8 mouse cellular contexts compared by ENCODE assay signal in genomic region chr17:80728062-80728858, GRCm38 (mm10). TPM values are rescaled to one million over a fixed set of nuclear protein-coding genes. Genes with fewer than 3 reads are reported as not detected.
DNase-seq lines count a peak whose midpoint lies in the region; ATAC-seq and TF ChIP-seq lines count a peak whose summit lies in the region.

Gene Map4k3, minus strand, starts transcription at chr17:80728485.

- no peaks in the 10 kb centered on the region for H3K9me3 ChIP-seq in CH12.LX (replicated peaks; ENCODE audit: low read length)
- H3K9me3 ChIP-seq in forebrain, embryonic 16.5 days (ENCODE audit: control insufficient read depth, low read length) = no peaks in the 10 kb centered on the region
- H3K9me3 ChIP-seq in lung, embryonic 14.5 days (ENCODE audit: low read depth, low read length) = no peaks in the 10 kb centered on the region; the same call in 1 of the 2 replicates

- intact Hi-C loops in heart, postnatal 25 days (cut with DNase I) = loop anchor here (5.0 kb wide), 1 partner anchor 99 kb away; no protein-coding TSS in a partner anchor

- peak; percentile 44; the same call in 1 of the 2 replicates for TF ChIP-seq POLR2A in CH12.LX (IDR thresholded peaks at IDR 0.05; ENCODE audit: low read depth, low read length)
- TF ChIP-seq POLR2A in olfactory bulb, adult 2 months (IDR thresholded peaks at IDR 0.05; ENCODE audit: insufficient read depth, low read depth, low read length) = peak; percentile 53; the same call in 1 of the 2 replicates
- TF ChIP-seq POLR2A in thymus, adult 2 months (IDR thresholded peaks at IDR 0.05; ENCODE audit: control insufficient read depth, extremely low read depth, insufficient read depth, low read length, poor library complexity) = no peak

- in situ Hi-C loops in CH12.LX (cut with MboI; ENCODE audit: low pct_ligation_motif_present, low pct_unique_long_range_greater_than_20kb, low sequenced_read_pairs) = no loop called here

- peak; percentile 76 for ATAC-seq in cerebellum, adult (ENCODE audit: insufficient number of reproducible peaks, low FRiP score, low TSS enrichment)
- ATAC-seq in forebrain, embryonic 16.5 days = peak; percentile 97
- ATAC-seq in lung, embryonic 14.5 days (ENCODE audit: insufficient read depth) = peak; percentile 90

- H3K4me2 ChIP-seq in CH12.LX (ENCODE audit: insufficient read depth, low read depth, poor library complexity, severe bottlenecking) = peak within 1 kb of the TSS; percentile 97
- peak within 1 kb of the TSS; percentile 68 for H3K4me2 ChIP-seq in forebrain, embryonic 16.5 days (ENCODE audit: low read length)
- peak within 1 kb of the TSS; percentile 73 for H3K4me2 ChIP-seq in lung, embryonic 14.5 days

- no peak for TF ChIP-seq RAD21 in CH12.LX (IDR thresholded peaks at IDR 0.05; ENCODE audit: low read depth, low read length)

- peaks cover 10 to 39% of the 10 kb centered on the region in 2 experiments for H3K4me1 ChIP-seq in CH12.LX (ENCODE audit: control insufficient read depth in 1 of 2, insufficient read depth in 2 of 2)
- H3K4me1 ChIP-seq in forebrain, embryonic 16.5 days (replicated peaks; ENCODE audit: control insufficient read depth, insufficient read depth, low read length) = peaks cover 32% of the 10 kb centered on the region
- H3K4me1 ChIP-seq in lung, embryonic 14.5 days (ENCODE audit: insufficient read depth) = peaks cover 13% of the 10 kb centered on the region
- peaks cover 17% of the 10 kb centered on the region for H3K4me1 ChIP-seq in olfactory bulb, adult 2 months (ENCODE audit: control insufficient read depth, insufficient read depth, low read length)
- H3K4me1 ChIP-seq in thymus, adult 2 months (replicated peaks; ENCODE audit: control insufficient read depth, insufficient read depth, low read length) = peaks cover 9% of the 10 kb centered on the region

- no peaks in the 10 kb centered on the region; the same call in 1 of the 2 replicates for H3K79me2 ChIP-seq in CH12.LX (replicated peaks; ENCODE audit: control insufficient read depth, extremely low read depth, insufficient read depth, poor library complexity, severe bottlenecking)

- 1% methylated on average over 61 of the region's 64 CpGs for WGBS in forebrain, embryonic 16.5 days
- WGBS in lung, embryonic 14.5 days = under 1% methylated on average over 52 of the region's 64 CpGs
- 3% methylated on average over 64 of the region's 64 CpGs for WGBS in olfactory bulb, adult 2 months
- WGBS in thymus, adult 2 months = 9% methylated on average over 60 of the region's 64 CpGs

- H3K27me3 ChIP-seq in CH12.LX (replicated peaks) = no peaks in the 10 kb centered on the region
- no peaks in the 10 kb centered on the region for H3K27me3 ChIP-seq in forebrain, embryonic 16.5 days (replicated peaks; ENCODE audit: control insufficient read depth, insufficient read depth, low read length)
- no peaks in the 10 kb centered on the region for H3K27me3 ChIP-seq in lung, embryonic 14.5 days (ENCODE audit: insufficient read depth, low read length)
- H3K27me3 ChIP-seq in thymus, adult 2 months (ENCODE audit: control insufficient read depth, insufficient read depth, low read length) = no peaks in the 10 kb centered on the region

- TF ChIP-seq EP300 in CH12.LX (IDR thresholded peaks at IDR 0.05; ENCODE audit: low read length) = no peak

- dilution Hi-C loops in CH12.LX (cut with MboI; ENCODE audit: extremely low pct_ligation_motif_present, extremely low pct_unique_long_range_greater_than_20kb, low sequenced_read_pairs) = no loop called here

- peak; percentile 37 for DNase-seq in CH12.LX (ENCODE audit: extremely low read depth)
- peak; percentile 76 for DNase-seq in heart, postnatal 25 days (ENCODE audit: low spot score)
- peak; percentile 80 to 84 for DNase-seq in layer of hippocampus, adult 2 months (ENCODE audit: low spot score in 2 of 2)
- peak; percentile 88 for DNase-seq in lung, embryonic 14.5 days
- peak; percentile 83 for DNase-seq in thymus, adult 2 months

- H3K9ac ChIP-seq in CH12.LX (ENCODE audit: insufficient read depth, low read depth) = peak within 1 kb of the TSS; percentile 92
- H3K9ac ChIP-seq in forebrain, embryonic 16.5 days (replicated peaks; ENCODE audit: low read depth, low read length) = peak within 1 kb of the TSS; percentile 98
- peak within 1 kb of the TSS; percentile 97 for H3K9ac ChIP-seq in lung, embryonic 14.5 days

- peaks cover 0 to 5% of the 10 kb centered on the region in 2 experiments for H3K36me3 ChIP-seq in CH12.LX (replicated peaks in 1 of 2; ENCODE audit: control insufficient read depth in 1 of 2, insufficient read depth in 1 of 2, low read length in 1 of 2)
- no peaks in the 10 kb centered on the region for H3K36me3 ChIP-seq in forebrain, embryonic 16.5 days (ENCODE audit: control insufficient read depth, insufficient read depth)
- H3K36me3 ChIP-seq in lung, embryonic 14.5 days (ENCODE audit: insufficient read depth) = peaks cover 18% of the 10 kb centered on the region
- no peaks in the 10 kb centered on the region for H3K36me3 ChIP-seq in thymus, adult 2 months (ENCODE audit: control insufficient read depth, insufficient read depth, low read length)

- peak within 1 kb of the TSS; percentile 71 to 87 (median 86) for H3K4me3 ChIP-seq in CH12.LX (replicated peaks in 1 of 3; ENCODE audit: low read depth in 2 of 3, low read length in 2 of 3, poor library complexity in 1 of 3)
- H3K4me3 ChIP-seq in forebrain, embryonic 16.5 days (replicated peaks; ENCODE audit: low read length) = peak within 1 kb of the TSS; percentile 92
- H3K4me3 ChIP-seq in layer of hippocampus, adult 2 months = peak within 1 kb of the TSS; percentile 96
- H3K4me3 ChIP-seq in lung, embryonic 14.5 days (ENCODE audit: low read depth, low read length) = peak within 1 kb of the TSS; percentile 96
- peak within 1 kb of the TSS; percentile 78 for H3K4me3 ChIP-seq in olfactory bulb, adult 2 months (ENCODE audit: insufficient read depth, low read depth, low read length)
- H3K4me3 ChIP-seq in thymus, adult 2 months (ENCODE audit: control insufficient read depth, insufficient read depth, low read length) = peak within 1 kb of the TSS; percentile 74

- H3K27ac ChIP-seq in CH12.LX (ENCODE audit: insufficient read depth, low read depth) = no peak within 1 kb of the TSS
- H3K27ac ChIP-seq in forebrain, embryonic 16.5 days (ENCODE audit: low read length) = peak within 1 kb of the TSS; percentile 91
- H3K27ac ChIP-seq in layer of hippocampus, adult 2 months = peak within 1 kb of the TSS; percentile 96
- peak within 1 kb of the TSS; percentile 99 for H3K27ac ChIP-seq in lung, embryonic 14.5 days (ENCODE audit: low read depth)
- H3K27ac ChIP-seq in olfactory bulb, adult 2 months (ENCODE audit: insufficient read depth, low read depth, low read length) = peak within 1 kb of the TSS; percentile 1
- H3K27ac ChIP-seq in thymus, adult 2 months (ENCODE audit: control insufficient read depth, insufficient read depth, low read length) = peak within 1 kb of the TSS; percentile 32; the same call in 1 of the 2 replicates

- no peak for TF ChIP-seq CTCF in CH12.LX (conservative IDR thresholded peaks at IDR 0.05 in 1 of 2, IDR thresholded peaks at IDR 0.05 in 1 of 2; ENCODE audit: low read depth in 2 of 2, low read length in 2 of 2)
- TF ChIP-seq CTCF in layer of hippocampus, adult 2 months (conservative IDR thresholded peaks at IDR 0.05) = no peak
- TF ChIP-seq CTCF in lung, embryonic 14.5 days (IDR thresholded peaks at IDR 0.05; ENCODE audit: low read depth) = no peak
- no peak for TF ChIP-seq CTCF in olfactory bulb, adult 2 months (IDR thresholded peaks at IDR 0.05; ENCODE audit: insufficient read depth, low read depth, low read length)
- 0 out of 2 replicates have a peak, but pooled peaks have one; percentile 47 for TF ChIP-seq CTCF in thymus, adult 2 months (IDR thresholded peaks at IDR 0.05; ENCODE audit: borderline replicate concordance, control insufficient read depth, extremely low read depth, insufficient read depth, low read length, poor library complexity)

TF ChIP-seq in CH12.LX, 34 proteins besides CTCF, POLR2A, EP300 and RAD21 (continues in another document):
- TF ChIP-seq JUN (IDR thresholded peaks at IDR 0.05; ENCODE audit: insufficient read depth, low read depth, low read length) (no peak), ELF1 (IDR thresholded peaks at IDR 0.05; ENCODE audit: low read depth, low read length) (peak; percentile 32; the same call in 1 of the 2 replicates), ZC3H11A (IDR thresholded peaks at IDR 0.05; ENCODE audit: low read depth, low read length) (no peak), TBP (conservative IDR thresholded peaks at IDR 0.05; ENCODE audit: low read depth, low read length) (no peak), USF2 (conservative IDR thresholded peaks at IDR 0.05; ENCODE audit: low read depth, low read length) (peak; percentile 71), NELFE (IDR thresholded peaks at IDR 0.05; ENCODE audit: low read depth, low read length) (no peak), POLR2AphosphoS2 (IDR thresholded peaks at IDR 0.05; ENCODE audit: low read depth, low read length) (no peak), E2F4 (IDR thresholded peaks at IDR 0.05; ENCODE audit: insufficient replicate concordance, low read depth, low read length) (no peak), MEF2A (IDR thresholded peaks at IDR 0.05; ENCODE audit: borderline replicate concordance, low read depth, low read length) (no peak), CHD1 (IDR thresholded peaks at IDR 0.05; ENCODE audit: low read depth, low read length) (no peak), ETS1 (conservative IDR thresholded peaks at IDR 0.05; ENCODE audit: low read depth, low read length) (no peak), MYC (IDR thresholded peaks at IDR 0.05; ENCODE audit: low read depth, low read length) (no peak), MAFK (IDR thresholded peaks at IDR 0.05; ENCODE audit: insufficient replicate concordance, low read length) (no peak), ZNF384 (IDR thresholded peaks at IDR 0.05; ENCODE audit: low read depth, low read length) (no peak), RCOR1 (conservative IDR thresholded peaks at IDR 0.05; ENCODE audit: low read depth, low read length) (0 out of 2 replicates have a peak, but pooled peaks have one; percentile 51), TCF12 (IDR thresholded peaks at IDR 0.05; ENCODE audit: low read depth, low read length) (0 out of 2 replicates have a peak, but pooled peaks have one; percentile 5), SIN3A (IDR thresholded peaks at IDR 0.05; ENCODE audit: low read length) (0 out of 2 replicates have a peak, but pooled peaks have one; percentile 31)

RNA-seq across cellular contexts. Expression of gene Map4k3, which starts in this region (rescaled TPM):
- total RNA-seq in CH12.LX (2012; rRNA removed) (2.4 and 2.7 TPM in 2 replicates), CH12.LX (2014; rRNA removed) (4.3 and 4.4 TPM in 2 replicates)
- polyA plus RNA-seq in CH12.LX (2012; ENCODE audit: insufficient read length, low read depth) = 3.2 and 3.4 TPM in 2 replicates
- polyA plus RNA-seq in forebrain, embryonic 16.5 days (2015; fragmentation: Nextera tagmentation; extraction: Ambion mirVana) = 28.8 and 33.2 TPM in 2 replicates
- total RNA-seq in heart, postnatal 25 days (2021) = 10 to 100 TPM; 24.0 to 24.4 TPM
- 10 to 100 TPM; 92.9 to 94.1 TPM for total RNA-seq in layer of hippocampus, adult 2 months (2021)
- polyA plus RNA-seq in lung, embryonic 14.5 days (2014; fragmentation: Nextera tagmentation; extraction: Ambion mirVana) = 62.7 and 64.7 TPM in 2 replicates
- not detected in 2 replicates for polyA plus RNA-seq in olfactory bulb, adult 2 months (2012; ENCODE audit: insufficient read depth, insufficient read length, low replicate concordance, missing spikeins)
- polyA plus RNA-seq in thymus, adult 2 months (2012; rRNA removed) = 5.1 and 5.9 TPM in 2 replicates

Comparison
In these comparisons a context has a peak if more than half of its experiments do, and no peak if none do; other contexts are left out.
1. RNA of gene Map4k3 (total RNA-seq): 92.9 to 94.1 TPM in layer of hippocampus, adult 2 months and 24.0 to 24.4 TPM in heart, postnatal 25 days; 2.4 to 4.4 TPM in CH12.LX; every median in the first group is over 4 times any median in the second.
2. DNase-seq: peak in every context shown above with its lines; median percentile 88 in lung, embryonic 14.5 days; 83 in thymus, adult 2 months; 82 in layer of hippocampus, adult 2 months; 76 in heart, postnatal 25 days; 37 in CH12.LX.
3. Peak in every context shown above with its lines, with median percentiles within 50 percentile points of each other: H3K4me2 ChIP-seq, H3K4me3 ChIP-seq, H3K9ac ChIP-seq and ATAC-seq.